Mouse (Mus musculus) forebrain, postnatal 0 days (tissue): ENCODE measurements around the gene Tmem254a. TPM values are rescaled to one million over a fixed set of nuclear protein-coding genes. Genes with fewer than 3 reads are reported as not detected.
"Not testable (repeated sequence)": the region's sequence is repeated elsewhere in the genome, so short reads cannot be mapped to it uniquely, and the experiment has no call there.

Experiments used
- ATAC-seq: fragments of 200-750 bp; cut with Nextera tagmentation; 2 replicates; pipeline ENCODE4 v1.8.0; 2017; ENCODE audit warnings: mild to moderate bottlenecking, moderate library complexity
- DNase-seq: peaks from one replicate; pipeline ENCODE4 v3.0.0-alpha.2; 2015
- H3K27ac ChIP-seq: fragments of 300-500 bp; sonication (generic); 2 replicates; pipeline ENCODE4 v1.5.1; 2014; ENCODE audit warnings: low read depth, mild to moderate bottlenecking, antibody characterized with exemption, low read length, moderate library complexity, mixed read lengths
- H3K27me3 ChIP-seq: fragments of 300-500 bp; sonication (generic); 2 replicates; pipeline ENCODE4 v1.6.1; 2014; ENCODE audit warnings: mild to moderate bottlenecking, low read length, mixed read lengths; ENCODE audit not compliant: insufficient read depth
- H3K36me3 ChIP-seq: fragments of 300-500 bp; sonication (generic); 2 replicates; pipeline ENCODE4 v1.6.1; 2014; ENCODE audit warnings: mild to moderate bottlenecking, moderate library complexity; ENCODE audit not compliant: insufficient read depth
- H3K4me1 ChIP-seq: fragments of 300-500 bp; sonication (generic); 2 replicates; pipeline ENCODE4 v1.6.1; 2014; ENCODE audit warnings: antibody characterized with exemption; ENCODE audit not compliant: insufficient read depth
- H3K4me2 ChIP-seq: fragments of 300-500 bp; sonication (generic); 2 replicates; pipeline ENCODE4 v1.6.1; 2014; ENCODE audit warnings: low read depth, mild to moderate bottlenecking, moderate library complexity
- H3K4me3 ChIP-seq: fragments of 300-500 bp; sonication (generic); 2 replicates; pipeline ENCODE4 v1.5.1; 2014; ENCODE audit warnings: low read depth, low read length, mixed read lengths
- H3K9ac ChIP-seq: fragments of 300-500 bp; sonication (generic); 2 replicates; pipeline ENCODE4 v1.6.1; 2014; ENCODE audit warnings: mild to moderate bottlenecking
- H3K9me3 ChIP-seq: fragments of 300-500 bp; sonication (generic); 2 replicates; pipeline ENCODE4 v1.6.1; 2016; ENCODE audit warnings: low read length
- WGBS: fragments of 180-500 bp; shearing (Covaris S2); extraction: QIAGEN DNeasy Blood & Tissue Kit; methylation state at CpG from one replicate; pipeline ENCODE4 v1.1.7; 2014; 5-methylcytosine and 5-hydroxymethylcytosine counted together
- polyA plus RNA-seq: library from polyadenylated mRNA; unstranded; fragments of >200 nt; fragmentation: Nextera tagmentation; extraction: Ambion mirVana; gene quantifications from 2 replicates; pipeline ENCODE4 v1.2.1, GENCODE M21; 2015
- total RNA-seq: library from RNA; depleted of rRNA; stranded (reverse); fragments of >200 nt; gene quantifications from 2 replicates; pipeline ENCODE4 v1.2.3, GENCODE M21; 2014; rRNA removed

Tmem254a gene
- total RNA-seq (8.0 and 10.1 TPM in 2 replicates), polyA plus RNA-seq (4.5 and 5.7 TPM in 2 replicates)

GRCm38 (mm10) chr14:25927562-25927881, at the start of gene Tmem254a:
Gene Tmem254a (minus strand): TSS chr14:25927672.
- no CpG with 5 or more reads among the region's 10 CpGs for WGBS
- peak; percentile 88 for ATAC-seq

GRCm38 (mm10) chr14:25957861-25958260, 30.4 kb upstream of the Tmem254a start:
- H3K9ac ChIP-seq, H3K27me3 ChIP-seq, H3K4me3 ChIP-seq, H3K27ac ChIP-seq, DNase-seq, ATAC-seq, H3K4me1 ChIP-seq, H3K9me3 ChIP-seq, H3K4me2 ChIP-seq, H3K36me3 ChIP-seq: not testable (repeated sequence)
- WGBS = no CpG with 5 or more reads among the region's 3 CpGs

More at GRCm38 (mm10) chr14:25927562-25927881, at the start of gene Tmem254a:
- H3K36me3 ChIP-seq, H3K9ac ChIP-seq, H3K4me1 ChIP-seq, H3K4me2 ChIP-seq, H3K27me3 ChIP-seq, H3K27ac ChIP-seq, H3K9me3 ChIP-seq, H3K4me3 ChIP-seq, DNase-seq: not testable (repeated sequence)

- no CpG with 5 or more reads among the region's 8 CpGs for WGBS
- H3K4me2 ChIP-seq, ATAC-seq, H3K27me3 ChIP-seq, H3K9ac ChIP-seq, H3K27ac ChIP-seq, H3K36me3 ChIP-seq, H3K4me1 ChIP-seq, DNase-seq, H3K4me3 ChIP-seq, H3K9me3 ChIP-seq: not testable (repeated sequence)
Observed at GRCm38 (mm10) chr14:25938004-25938403, 10.5 kb upstream of the Tmem254a start, which contains the start of gene Cphx1. Gene Cphx1 (plus strand): TSS chr14:25938304.

DNA sequence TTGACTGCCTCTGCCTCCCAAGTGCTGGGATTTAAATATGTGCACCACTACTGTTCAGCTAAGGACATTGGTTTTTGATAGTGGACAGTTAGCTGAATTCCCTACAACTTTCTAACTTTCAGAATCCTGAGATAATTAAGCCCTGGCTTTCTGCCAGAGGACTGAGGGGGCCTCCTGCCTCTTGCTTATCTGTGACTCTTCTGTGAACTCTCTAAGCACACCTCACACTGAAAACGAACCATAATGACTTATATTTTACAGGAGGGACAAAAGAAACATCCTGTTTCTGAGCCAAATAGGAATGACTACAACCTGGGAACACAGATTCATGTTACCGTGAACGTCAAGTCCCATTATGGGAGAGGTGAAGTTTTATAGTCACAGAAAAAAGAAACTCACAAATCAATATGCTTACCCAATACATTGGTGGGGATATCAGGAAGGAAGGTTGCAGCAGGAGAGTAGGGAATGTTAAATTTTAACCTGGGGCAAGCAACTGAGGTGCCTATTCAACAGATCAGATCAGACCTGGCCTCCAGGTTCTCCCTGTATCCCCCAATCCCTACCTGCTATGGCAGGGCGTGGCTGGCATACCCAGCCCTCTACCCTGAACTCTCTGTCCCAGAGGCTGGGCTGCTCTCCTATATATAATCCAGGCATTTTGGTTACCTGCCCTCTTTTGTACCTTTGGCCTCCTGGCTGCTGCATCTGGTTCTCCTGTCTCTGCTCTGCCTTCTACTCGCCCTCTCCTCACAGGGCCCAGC, 9.6 kb upstream of the Tmem254a start:
- not testable (repeated sequence) for DNase-seq, H3K9me3 ChIP-seq, H3K4me2 ChIP-seq, H3K4me3 ChIP-seq, H3K27me3 ChIP-seq, H3K4me1 ChIP-seq, ATAC-seq, H3K36me3 ChIP-seq, H3K9ac ChIP-seq, H3K27ac ChIP-seq
- WGBS = no CpG with 5 or more reads among the region's 5 CpGs

DNA sequence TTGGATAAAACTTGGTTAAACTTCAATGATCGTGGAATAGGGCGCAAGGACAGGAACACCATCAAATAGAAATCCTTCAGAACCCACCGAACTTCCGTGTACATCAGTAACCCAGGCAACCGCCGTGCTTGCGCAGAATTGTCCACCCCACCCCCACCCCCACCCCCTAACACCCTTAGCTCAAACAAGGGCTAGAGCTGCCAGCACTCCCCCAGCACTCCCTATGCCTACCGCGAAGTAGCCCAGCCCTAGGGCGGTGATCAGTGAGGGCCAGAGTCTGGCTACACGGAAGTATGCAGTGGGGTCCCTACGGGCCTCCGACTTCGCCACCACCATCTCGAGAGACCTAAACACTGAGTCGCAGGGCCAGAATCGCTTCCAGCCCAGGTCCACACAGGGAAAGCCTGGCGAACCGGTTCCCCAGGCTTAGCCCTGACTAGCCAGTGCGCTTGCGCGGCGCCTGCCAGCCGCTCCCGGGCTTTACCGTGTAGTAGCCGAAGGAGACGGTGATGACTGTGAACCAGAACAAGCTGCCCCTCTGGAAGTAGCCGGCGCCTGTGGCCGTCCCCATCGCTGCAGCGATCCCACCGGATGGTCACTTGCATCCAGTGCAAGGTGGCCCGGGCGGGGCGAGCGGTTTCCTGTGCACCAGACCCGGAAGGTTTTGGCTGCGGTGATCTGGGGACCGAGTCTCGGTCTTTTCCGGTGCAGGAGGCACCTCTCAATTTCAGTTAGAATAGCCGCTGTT, 484 bp downstream of the Tmem254a start:
- not testable (repeated sequence) for H3K27me3 ChIP-seq, H3K4me3 ChIP-seq, H3K9me3 ChIP-seq, DNase-seq, H3K4me2 ChIP-seq, H3K4me1 ChIP-seq, H3K36me3 ChIP-seq, H3K9ac ChIP-seq, H3K27ac ChIP-seq
- peak; percentile 96 for ATAC-seq
- no CpG with 5 or more reads among the region's 44 CpGs for WGBS

DNA sequence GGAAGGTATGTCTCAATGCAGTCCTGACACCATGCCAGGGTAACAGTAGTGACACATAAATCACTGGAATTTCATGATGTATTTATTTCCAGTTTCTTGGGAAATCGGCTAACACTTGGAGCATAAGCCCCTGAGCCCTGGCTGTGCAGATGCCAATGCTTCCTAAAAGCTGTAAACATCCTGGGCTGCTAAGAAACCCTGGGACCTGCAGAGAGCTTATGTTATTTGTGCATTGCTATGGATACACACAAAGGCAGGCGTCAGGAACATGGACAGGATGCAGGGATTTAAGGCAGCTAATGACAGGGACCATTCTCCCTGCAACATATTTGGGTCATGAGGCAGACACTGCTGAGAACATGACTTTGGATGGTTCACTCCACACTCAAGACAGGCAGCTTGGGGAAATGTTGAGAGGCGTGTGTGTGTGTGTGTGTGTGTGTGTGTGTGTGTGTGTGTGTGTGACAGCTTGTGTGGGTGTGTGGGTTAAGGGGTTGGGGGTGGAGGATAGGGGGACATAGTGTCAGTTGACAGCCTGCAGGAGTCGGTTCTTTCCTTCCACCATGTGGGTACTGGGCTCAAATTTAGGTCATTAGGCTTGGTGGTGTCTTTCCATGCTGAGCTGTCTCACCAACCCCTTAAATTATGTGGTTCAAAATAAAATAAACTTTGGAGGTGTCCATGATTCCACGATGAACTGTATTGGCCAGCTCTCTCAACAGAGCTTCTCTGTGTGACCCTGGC, 8.9 kb downstream of the Tmem254a start:
- no CpG with 5 or more reads among the region's 5 CpGs for WGBS
- H3K27ac ChIP-seq, H3K27me3 ChIP-seq, H3K9me3 ChIP-seq, ATAC-seq, H3K4me2 ChIP-seq, H3K36me3 ChIP-seq, H3K4me3 ChIP-seq, H3K4me1 ChIP-seq, DNase-seq, H3K9ac ChIP-seq: not testable (repeated sequence)

- H3K9me3 ChIP-seq, H3K4me2 ChIP-seq, H3K27me3 ChIP-seq, DNase-seq, H3K4me3 ChIP-seq, H3K4me1 ChIP-seq, H3K36me3 ChIP-seq, H3K9ac ChIP-seq, H3K27ac ChIP-seq: not testable (repeated sequence)
- no CpG with 5 or more reads among the region's 8 CpGs for WGBS
- peak; percentile 64 for ATAC-seq
Observed at GRCm38 (mm10) chr14:25908976-25909375, 18.5 kb downstream of the Tmem254a start.

DNA sequence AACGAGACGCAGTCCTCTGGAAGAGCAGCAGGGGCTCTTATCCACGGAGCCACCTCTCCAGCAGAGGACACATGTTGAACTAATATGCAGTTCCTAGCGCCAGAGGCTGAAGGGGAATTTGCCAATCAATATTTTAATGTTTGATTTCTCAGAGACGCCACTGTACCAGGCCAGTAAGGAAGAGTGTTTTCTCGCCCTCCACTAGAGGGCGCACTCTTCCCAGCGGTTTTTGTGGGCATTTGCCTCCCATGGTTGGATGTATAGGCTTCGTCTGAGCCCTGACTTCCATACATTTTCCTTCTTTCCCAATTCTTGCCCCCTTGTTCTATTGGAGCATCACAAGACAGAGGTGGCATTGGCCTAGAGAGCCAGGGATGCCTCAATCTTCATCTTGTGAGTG, 20.2 kb downstream of the Tmem254a start:
- not testable (repeated sequence) for H3K4me2 ChIP-seq, H3K4me3 ChIP-seq, H3K4me1 ChIP-seq, H3K27ac ChIP-seq, H3K9ac ChIP-seq, DNase-seq, ATAC-seq, H3K27me3 ChIP-seq, H3K9me3 ChIP-seq, H3K36me3 ChIP-seq
- no CpG with 5 or more reads among the region's 9 CpGs for WGBS

GRCm38 (mm10) chr14:25905243-25905642, 22.2 kb downstream of the Tmem254a start:
- not testable (repeated sequence) for H3K36me3 ChIP-seq, H3K4me3 ChIP-seq, H3K9me3 ChIP-seq, H3K4me1 ChIP-seq, DNase-seq, H3K27ac ChIP-seq, H3K27me3 ChIP-seq, H3K9ac ChIP-seq, H3K4me2 ChIP-seq
- WGBS = 14% methylated on average over 1 of the region's 5 CpGs
- ATAC-seq = peak; percentile 53; the same call in 1 of the 2 replicates

DNA sequence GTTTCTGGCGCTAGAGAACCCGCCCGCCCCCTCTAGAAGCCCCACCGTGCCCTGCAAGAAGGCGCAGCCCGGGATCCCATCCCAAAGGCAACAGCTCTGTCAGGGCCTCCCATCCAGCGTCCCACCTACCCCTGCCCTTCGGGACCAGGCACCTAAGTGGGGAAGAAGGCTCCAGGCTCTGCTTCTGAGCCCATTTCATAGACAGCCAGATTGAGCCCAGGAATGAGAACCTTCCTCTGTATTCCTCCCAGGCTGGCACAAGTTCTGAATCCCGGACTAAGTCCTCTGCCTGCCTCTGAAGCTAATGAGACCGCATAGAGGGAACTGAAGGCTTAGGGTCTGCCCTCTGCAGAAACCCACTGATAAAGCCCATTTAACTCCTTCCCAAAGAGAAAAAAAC, 24.5 kb downstream of the Tmem254a start, which contains the start of gene Plac9a:
Plac9a (minus strand) TSS at position 101 of the 400 bp plus-strand sequence.
- ATAC-seq = not testable (repeated sequence)

More for the DNA sequence above, 24.5 kb downstream of the Tmem254a start, which contains the start of gene Plac9a:
- H3K27me3 ChIP-seq, H3K9me3 ChIP-seq, H3K36me3 ChIP-seq, H3K4me3 ChIP-seq, H3K4me1 ChIP-seq, H3K4me2 ChIP-seq, DNase-seq, H3K27ac ChIP-seq, H3K9ac ChIP-seq: not testable (repeated sequence)
- WGBS = no CpG with 5 or more reads among the region's 10 CpGs
